Mouse (Mus musculus): Measurements from ENCODE around the gene Bcat2. TPM values are rescaled to one million over a fixed set of nuclear protein-coding genes. Genes with fewer than 3 reads are reported as not detected.

The Bcat2 gene
- polyA plus RNA-seq, 1 experiment from 2014 or later, result 29.4 TPM

GRCm38 (mm10) chr7:45618316-45618715 lies 48.4 kb downstream of the Bcat2 start:
- Histone ChIP-seq H3K9ac (replicated peaks; ENCODE audit: low read depth) (no peak overlapping the region), H3K36me3 (ENCODE audit: insufficient read depth, low read length) (no peaks in the 10 kb centered on the region), H3K4me1 (ENCODE audit: insufficient read depth, low read depth, low read length) (0 out of 2 replicates have a peak, but pooled peaks cover 6% of the 10 kb centered on the region), H3K27ac (ENCODE audit: low read length) (no peak overlapping the region), H3K9me3 (ENCODE audit: low read length) (no peaks in the 10 kb centered on the region), H3K27me3 (replicated peaks; ENCODE audit: insufficient read depth, low read length) (peaks cover 7% of the 10 kb centered on the region; the same call in 1 of the 2 replicates), H3K4me2 (replicated peaks; ENCODE audit: low read depth, low read length) (no peak overlapping the region), H3K4me3 (ENCODE audit: low read depth, low read length) (no peak overlapping the region)
- ATAC-seq, result no peak
- no peak for TF ChIP-seq CTCF (IDR thresholded peaks at IDR 0.05)
- no peak for TF ChIP-seq EP300 (IDR thresholded peaks at IDR 0.05)
- DNase-seq (ENCODE audit: low spot score), result no peak
- 84% methylated on average over 5 of the region's 5 CpGs for WGBS

DNA sequence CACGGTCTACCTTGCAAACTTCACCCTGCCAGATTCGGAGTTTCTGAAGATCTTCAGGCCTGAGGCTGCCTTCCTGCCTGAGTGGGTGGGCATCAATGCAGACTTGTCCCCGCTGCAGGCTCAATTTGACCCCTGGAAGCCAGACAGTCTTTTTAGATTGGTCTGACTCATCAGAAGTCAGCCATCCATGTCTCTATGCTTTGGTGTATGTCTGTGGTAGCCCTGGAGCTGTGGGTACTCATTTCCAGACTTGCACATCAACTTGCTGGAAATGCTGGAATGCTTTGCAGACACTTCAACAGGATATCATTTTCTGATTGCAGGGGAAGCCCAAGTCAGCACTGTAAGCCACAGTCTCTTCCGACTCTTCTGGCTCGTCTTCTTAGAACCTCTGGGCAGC lies 49.6 kb downstream of the Bcat2 start:
- TF ChIP-seq EP300 (IDR thresholded peaks at IDR 0.05) (no peak), CTCF (IDR thresholded peaks at IDR 0.05) (no peak)
- no peaks in the 10 kb centered on the region for H3K36me3 ChIP-seq (ENCODE audit: insufficient read depth, low read length)
- H3K4me3 ChIP-seq (ENCODE audit: low read depth, low read length), result no peak overlapping the region
- no peak overlapping the region for H3K4me2 ChIP-seq (replicated peaks; ENCODE audit: low read depth, low read length)
- H3K9me3 ChIP-seq (ENCODE audit: low read length), result no peaks in the 10 kb centered on the region
- 85% methylated on average over 5 of the region's 5 CpGs for WGBS
- no peak overlapping the region for H3K27ac ChIP-seq (ENCODE audit: low read length)
- ATAC-seq, result no peak
- peaks cover 7% of the 10 kb centered on the region; the same call in 1 of the 2 replicates for H3K27me3 ChIP-seq (replicated peaks; ENCODE audit: insufficient read depth, low read length)
- no peak overlapping the region for H3K9ac ChIP-seq (replicated peaks; ENCODE audit: low read depth)
- 0 out of 2 replicates have a peak, but pooled peaks cover 6% of the 10 kb centered on the region for H3K4me1 ChIP-seq (ENCODE audit: insufficient read depth, low read depth, low read length)
- DNase-seq (ENCODE audit: low spot score), result no peak

GRCm38 (mm10) chr7:45621443-45621842 lies 51.5 kb downstream of the Bcat2 start, which contains the start of gene Izumo1:
Gene Izumo1, plus strand, starts transcription at chr7:45621811.
- Histone ChIP-seq H3K27ac (ENCODE audit: low read length) (no peak within 1 kb of the TSS), H3K36me3 (ENCODE audit: insufficient read depth, low read length) (no peaks in the 10 kb centered on the region), H3K4me1 (ENCODE audit: insufficient read depth, low read depth, low read length) (0 out of 2 replicates have a peak, but pooled peaks cover 6% of the 10 kb centered on the region), H3K4me3 (ENCODE audit: low read depth, low read length) (no peak within 1 kb of the TSS), H3K4me2 (replicated peaks; ENCODE audit: low read depth, low read length) (no peak within 1 kb of the TSS), H3K27me3 (replicated peaks; ENCODE audit: insufficient read depth, low read length) (peaks cover 7% of the 10 kb centered on the region; the same call in 1 of the 2 replicates), H3K9ac (replicated peaks; ENCODE audit: low read depth) (no peak within 1 kb of the TSS), H3K9me3 (ENCODE audit: low read length) (no peaks in the 10 kb centered on the region)
- 28% methylated on average over 9 of the region's 9 CpGs for WGBS
- peak; percentile 42; the same call in 1 of the 2 replicates for ATAC-seq
- DNase-seq (ENCODE audit: low spot score), result no peak
- TF ChIP-seq EP300 (IDR thresholded peaks at IDR 0.05) (no peak), CTCF (IDR thresholded peaks at IDR 0.05) (no peak)

DNA sequence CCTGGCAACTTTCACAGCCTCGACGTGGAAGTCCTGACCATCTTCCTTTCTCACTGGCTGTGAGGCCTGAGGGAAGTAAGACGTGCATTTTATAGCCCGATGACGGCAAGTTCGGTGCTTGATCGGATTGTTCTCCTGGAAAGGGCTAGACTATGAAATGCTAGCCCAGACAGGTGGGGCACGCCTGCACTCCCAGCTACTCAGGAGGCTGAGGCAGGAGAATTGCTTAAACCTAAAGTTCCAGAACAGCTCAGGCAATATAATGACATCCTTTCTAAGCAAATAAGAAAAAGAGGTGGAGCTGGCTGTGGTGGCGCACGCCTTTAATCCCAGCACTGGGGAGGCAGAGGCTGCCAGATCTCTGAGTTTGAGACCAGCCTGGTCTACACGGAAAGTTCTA lies 53.6 kb downstream of the Bcat2 start:
- TF ChIP-seq EP300 (IDR thresholded peaks at IDR 0.05), result no peak
- TF ChIP-seq CTCF (IDR thresholded peaks at IDR 0.05), result no peak

GRCm38 (mm10) chr7:45624718-45625117 lies 54.8 kb downstream of the Bcat2 start:
- TF ChIP-seq EP300 (IDR thresholded peaks at IDR 0.05), result no peak
- no peak for TF ChIP-seq CTCF (IDR thresholded peaks at IDR 0.05)
- 61% methylated on average over 3 of the region's 3 CpGs for WGBS

More for the DNA sequence above, 53.6 kb downstream of the Bcat2 start:
- 94% methylated on average over 11 of the region's 11 CpGs for WGBS
- no peaks in the 10 kb centered on the region for H3K4me1 ChIP-seq (ENCODE audit: insufficient read depth, low read depth, low read length)
- H3K4me3 ChIP-seq (ENCODE audit: low read depth, low read length), result no peak overlapping the region
- H3K27ac ChIP-seq (ENCODE audit: low read length), result no peak overlapping the region
- H3K9me3 ChIP-seq (ENCODE audit: low read length), result no peaks in the 10 kb centered on the region
- no peaks in the 10 kb centered on the region for H3K36me3 ChIP-seq (ENCODE audit: insufficient read depth, low read length)
- no peak overlapping the region for H3K4me2 ChIP-seq (replicated peaks; ENCODE audit: low read depth, low read length)
- ATAC-seq, result no peak
- no peak overlapping the region for H3K9ac ChIP-seq (replicated peaks; ENCODE audit: low read depth)
- H3K27me3 ChIP-seq (replicated peaks; ENCODE audit: insufficient read depth, low read length), result no peaks in the 10 kb centered on the region
- no peak for DNase-seq (ENCODE audit: low spot score)

DNA sequence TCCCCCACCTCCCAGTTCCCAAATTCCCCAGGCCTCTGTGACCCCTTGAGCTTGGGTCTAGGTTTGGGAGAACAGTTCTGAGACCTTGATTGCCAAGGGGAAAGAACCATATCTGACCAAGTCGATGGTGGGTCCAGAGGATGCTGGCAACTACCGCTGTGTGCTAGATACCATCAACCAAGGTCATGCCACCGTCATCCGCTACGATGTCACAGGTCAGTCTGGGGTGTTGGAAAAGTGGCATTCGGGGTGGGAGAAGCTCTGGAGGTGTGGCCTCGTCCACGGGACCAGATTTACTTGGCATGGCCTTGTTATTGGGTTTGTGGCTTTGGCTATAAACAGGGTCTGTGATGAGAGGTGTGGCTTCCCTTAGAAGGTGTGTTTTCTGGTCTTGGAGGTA lies 55.5 kb downstream of the Bcat2 start:
- no peak overlapping the region for H3K9ac ChIP-seq (replicated peaks; ENCODE audit: low read depth)
- H3K4me2 ChIP-seq (replicated peaks; ENCODE audit: low read depth, low read length), result no peak overlapping the region
- ATAC-seq, result no peak
- WGBS, result 82% methylated on average over 8 of the region's 8 CpGs
- no peaks in the 10 kb centered on the region for H3K27me3 ChIP-seq (replicated peaks; ENCODE audit: insufficient read depth, low read length)
- TF ChIP-seq CTCF (IDR thresholded peaks at IDR 0.05) (no peak), EP300 (IDR thresholded peaks at IDR 0.05) (no peak)
- no peak overlapping the region for H3K27ac ChIP-seq (ENCODE audit: low read length)
- DNase-seq (ENCODE audit: low spot score), result no peak
- H3K4me3 ChIP-seq (ENCODE audit: low read depth, low read length), result no peak overlapping the region
- no peaks in the 10 kb centered on the region for H3K4me1 ChIP-seq (ENCODE audit: insufficient read depth, low read depth, low read length)
- no peaks in the 10 kb centered on the region for H3K9me3 ChIP-seq (ENCODE audit: low read length)
- H3K36me3 ChIP-seq (ENCODE audit: insufficient read depth, low read length), result no peaks in the 10 kb centered on the region

More at GRCm38 (mm10) chr7:45624718-45625117, 54.8 kb downstream of the Bcat2 start:
- Histone ChIP-seq H3K9ac (replicated peaks; ENCODE audit: low read depth) (no peak overlapping the region), H3K27me3 (replicated peaks; ENCODE audit: insufficient read depth, low read length) (no peaks in the 10 kb centered on the region), H3K4me3 (ENCODE audit: low read depth, low read length) (no peak overlapping the region), H3K27ac (ENCODE audit: low read length) (no peak overlapping the region), H3K4me2 (replicated peaks; ENCODE audit: low read depth, low read length) (no peak overlapping the region), H3K4me1 (ENCODE audit: insufficient read depth, low read depth, low read length) (no peaks in the 10 kb centered on the region), H3K9me3 (ENCODE audit: low read length) (no peaks in the 10 kb centered on the region), H3K36me3 (ENCODE audit: insufficient read depth, low read length) (no peaks in the 10 kb centered on the region)
- ATAC-seq (no peak), DNase-seq (ENCODE audit: low spot score) (no peak)
